9 mouse cellular contexts compared by ENCODE assay signal in genomic region chr2:103625349-103625932, GRCm38 (mm10). TPM values are rescaled to one million over a fixed set of nuclear protein-coding genes. Genes with fewer than 3 reads are reported as not detected.
DNase-seq lines count a peak whose midpoint lies in the region; ATAC-seq and TF ChIP-seq lines count a peak whose summit lies in the region.
"Had no signal": no experiment of that assay in that cellular context is flagged by ENCODE, and none has a peak within 500 bp of the region (broad histone marks: within the 10 kb centered on the region; RNA-seq: fewer than 3 reads in every experiment).

No protein-coding gene starts in this region.

- no peak overlapping the region for H3K9ac ChIP-seq in heart, embryonic 14.5 days (ENCODE audit: low read length)
- no peak overlapping the region for H3K9ac ChIP-seq in embryonic facial prominence, embryonic 14.5 days (ENCODE audit: low read depth, low read length)
- H3K9ac ChIP-seq in neural tube, embryonic 11.5 days (ENCODE audit: low read length): no peak overlapping the region

- 13% methylated on average over 7 of the region's 7 CpGs for WGBS in heart, embryonic 14.5 days
- WGBS in embryonic facial prominence, embryonic 14.5 days: 25% methylated on average over 7 of the region's 7 CpGs
- WGBS in kidney, adult 2 months: 53% methylated on average over 7 of the region's 7 CpGs
- WGBS in neural tube, embryonic 11.5 days: 20% methylated on average over 7 of the region's 7 CpGs

- peak overlapping the region; percentile 42 to 49 for H3K27ac ChIP-seq in heart, embryonic 14.5 days (replicated peaks in 1 of 2; ENCODE audit: control insufficient read depth in 1 of 2, insufficient read depth in 1 of 2, low read depth in 2 of 2, low read length in 2 of 2)
- no peak overlapping the region for H3K27ac ChIP-seq in embryonic facial prominence, embryonic 14.5 days (replicated peaks; ENCODE audit: low read depth, low read length)
- no peak overlapping the region for H3K27ac ChIP-seq in kidney, adult 2 months (ENCODE audit: insufficient read depth, low read depth, low read length)
- H3K27ac ChIP-seq in neural tube, embryonic 11.5 days (ENCODE audit: low read depth, low read length): peak overlapping the region; percentile 77

- no peak for TF ChIP-seq POLR2A in kidney, adult 2 months (IDR thresholded peaks at IDR 0.05; ENCODE audit: low read depth, low read length)

- no peaks in the 10 kb centered on the region for H3K9me3 ChIP-seq in heart, embryonic 14.5 days (ENCODE audit: control insufficient read depth, low read length)
- no peaks in the 10 kb centered on the region for H3K9me3 ChIP-seq in embryonic facial prominence, embryonic 14.5 days (ENCODE audit: control insufficient read depth, low read length)
- H3K9me3 ChIP-seq in neural tube, embryonic 11.5 days (ENCODE audit: control insufficient read depth, low read length): no peaks in the 10 kb centered on the region

- no peaks in the 10 kb centered on the region for H3K36me3 ChIP-seq in heart, embryonic 14.5 days (ENCODE audit: control insufficient read depth, insufficient read depth, low read length)
- H3K36me3 ChIP-seq in embryonic facial prominence, embryonic 14.5 days (ENCODE audit: control insufficient read depth, insufficient read depth, low read length): no peaks in the 10 kb centered on the region
- no peaks in the 10 kb centered on the region for H3K36me3 ChIP-seq in kidney, adult 2 months (ENCODE audit: control insufficient read depth, insufficient read depth, low read length)
- H3K36me3 ChIP-seq in neural tube, embryonic 11.5 days (ENCODE audit: control insufficient read depth, insufficient read depth, low read length): no peaks in the 10 kb centered on the region

- intact Hi-C loops in heart, postnatal 36 days (cut with DNase I): no loop called here

- H3K27me3 ChIP-seq in heart, embryonic 14.5 days (ENCODE audit: control insufficient read depth, insufficient read depth, low read length): no peaks in the 10 kb centered on the region
- H3K27me3 ChIP-seq in embryonic facial prominence, embryonic 14.5 days (replicated peaks; ENCODE audit: control insufficient read depth, insufficient read depth, low read length): no peaks in the 10 kb centered on the region
- H3K27me3 ChIP-seq in kidney, adult 2 months (replicated peaks; ENCODE audit: control insufficient read depth, insufficient read depth, low read length): no peaks in the 10 kb centered on the region
- no peaks in the 10 kb centered on the region for H3K27me3 ChIP-seq in neural tube, embryonic 11.5 days (ENCODE audit: control insufficient read depth, insufficient read depth, low read length)

- H3K4me2 ChIP-seq in heart, embryonic 14.5 days (ENCODE audit: low read length): peak overlapping the region; percentile 18
- no peak overlapping the region for H3K4me2 ChIP-seq in embryonic facial prominence, embryonic 14.5 days (ENCODE audit: low read depth, low read length)
- H3K4me2 ChIP-seq in neural tube, embryonic 11.5 days (ENCODE audit: low read depth): 0 out of 2 replicates have a peak overlapping the region, but pooled peaks have one; percentile 8

- peak; percentile 31; the same call in 1 of the 2 replicates for ATAC-seq in heart, embryonic 14.5 days (ENCODE audit: insufficient number of reproducible peaks, insufficient read depth, low FRiP score, low read depth)
- peak; percentile 85; the same call in 1 of the 2 replicates for ATAC-seq in embryonic facial prominence, embryonic 14.5 days (ENCODE audit: low read depth)
- peak; percentile 90 for ATAC-seq in neural tube, embryonic 11.5 days (ENCODE audit: insufficient read depth, low FRiP score, low TSS enrichment)

- DNase-seq in heart, postnatal 36 days: no peak
- peak; percentile 80 for DNase-seq in embryonic facial prominence, embryonic 14.5 days (ENCODE audit: low spot score)
- peak; percentile 53 for DNase-seq in kidney, adult 2 months
- DNase-seq in neural tube, embryonic 11.5 days (ENCODE audit: low spot score): peak; percentile 84
- no peak for DNase-seq in gastrocnemius, postnatal 10 days
- no peak for DNase-seq in urinary bladder, postnatal 36 days (ENCODE audit: low spot score in 2 of 2)
- DNase-seq in lung, postnatal 14 days: no peak
- DNase-seq: lung, postnatal 4 days had no signal

- TF ChIP-seq CTCF in kidney, adult 2 months (conservative IDR thresholded peaks at IDR 0.05; ENCODE audit: insufficient read depth, insufficient read length, low read depth, low read length): no peak

- H3K4me3 ChIP-seq in heart, embryonic 14.5 days (ENCODE audit: control insufficient read depth in 1 of 2, insufficient read depth in 1 of 2, low read depth in 1 of 2, low read length in 2 of 2): no peak overlapping the region
- H3K4me3 ChIP-seq in embryonic facial prominence, embryonic 14.5 days (ENCODE audit: low read depth, low read length): no peak overlapping the region
- H3K4me3 ChIP-seq in kidney, adult 2 months (ENCODE audit: insufficient read depth, low read depth, low read length): no peak overlapping the region
- H3K4me3 ChIP-seq in neural tube, embryonic 11.5 days (ENCODE audit: low read depth, low read length): no peak overlapping the region

- H3K4me1 ChIP-seq in heart, embryonic 14.5 days (ENCODE audit: control insufficient read depth in 2 of 2, insufficient read depth in 2 of 2, low read length in 2 of 2): peaks cover 30 to 57% of the 10 kb centered on the region in 2 experiments
- peaks cover 20% of the 10 kb centered on the region for H3K4me1 ChIP-seq in embryonic facial prominence, embryonic 14.5 days (ENCODE audit: control insufficient read depth, insufficient read depth, low read length)
- no peaks in the 10 kb centered on the region for H3K4me1 ChIP-seq in kidney, adult 2 months (ENCODE audit: control insufficient read depth, insufficient read depth, low read length)
- peaks cover 24% of the 10 kb centered on the region for H3K4me1 ChIP-seq in neural tube, embryonic 11.5 days (ENCODE audit: control insufficient read depth, insufficient read depth, low read length)

RNA-seq across cellular contexts. Expression of gene Abtb2, which starts 59.3 kb away (rescaled TPM):
- polyA plus RNA-seq in heart, embryonic 14.5 days (2014; fragmentation: Nextera tagmentation; extraction: Ambion mirVana): 18.4 and 18.6 TPM in 2 replicates
- 10 to 100 TPM; 21.9 to 24.4 TPM for total RNA-seq in heart, postnatal 36 days (2021)
- polyA plus RNA-seq in embryonic facial prominence, embryonic 14.5 days (2014; fragmentation: Nextera tagmentation; extraction: Ambion mirVana): 14.2 and 14.5 TPM in 2 replicates
- 11.6 and 12.0 TPM in 2 replicates for polyA plus RNA-seq in kidney, adult 2 months (2012; rRNA removed)
- polyA plus RNA-seq in neural tube, embryonic 11.5 days (2014; fragmentation: Nextera tagmentation; extraction: Ambion mirVana): 14.4 and 15.6 TPM in 2 replicates
- 10 to 100 TPM; 11.0 to 13.6 TPM for total RNA-seq in gastrocnemius, postnatal 10 days (2021)

Comparison
In these comparisons a context has a peak if more than half of its experiments do, and no peak if none do; other contexts are left out.
1. ATAC-seq: peak in every context shown above with its lines; median percentile 90 in neural tube, embryonic 11.5 days; 85 in embryonic facial prominence, embryonic 14.5 days; 31 in heart, embryonic 14.5 days.
2. H3K27ac ChIP-seq: peak in heart, embryonic 14.5 days (2 of 2) and neural tube, embryonic 11.5 days (single experiment); none in embryonic facial prominence, embryonic 14.5 days (single experiment) and kidney, adult 2 months (single experiment).
3. DNase-seq: peak in embryonic facial prominence, embryonic 14.5 days (single experiment), kidney, adult 2 months (single experiment) and neural tube, embryonic 11.5 days (single experiment); none in heart, postnatal 36 days (0 of 2), gastrocnemius, postnatal 10 days (single experiment), urinary bladder, postnatal 36 days (0 of 2) and lung, postnatal 14 days (single experiment).